Mouse (Mus musculus): ENCODE measurements around the gene Olfr782. TPM values are rescaled to one million over a fixed set of nuclear protein-coding genes. Genes with fewer than 3 reads are reported as not detected.

The Olfr782 gene
- polyA plus RNA-seq, 1 experiment from 2014 or later = not detected

Other genes with a start within 250 kb of the Olfr782 start
- not detected in 2 replicates for gene Olfr768, start 249.5 kb upstream of the Olfr782 start, polyA plus RNA-seq (2015; fragmentation: Nextera tagmentation; extraction: Ambion mirVana)
- not detected in 2 replicates for gene Olfr769, start 231.0 kb upstream of the Olfr782 start, polyA plus RNA-seq (2015; fragmentation: Nextera tagmentation; extraction: Ambion mirVana)
- gene Olfr770, start 209.9 kb upstream of the Olfr782 start, polyA plus RNA-seq (2015; fragmentation: Nextera tagmentation; extraction: Ambion mirVana) = not detected in 2 replicates
- gene Olfr771, start 184.1 kb upstream of the Olfr782 start, polyA plus RNA-seq (2015; fragmentation: Nextera tagmentation; extraction: Ambion mirVana) = not detected in 2 replicates
- not detected in 2 replicates for gene Olfr772, start 170.9 kb upstream of the Olfr782 start, polyA plus RNA-seq (2015; fragmentation: Nextera tagmentation; extraction: Ambion mirVana)
- gene Olfr773, start 161.4 kb upstream of the Olfr782 start, polyA plus RNA-seq (2015; fragmentation: Nextera tagmentation; extraction: Ambion mirVana) = not detected in 2 replicates
- not detected in 2 replicates for gene Olfr774, start 112.6 kb upstream of the Olfr782 start, polyA plus RNA-seq (2015; fragmentation: Nextera tagmentation; extraction: Ambion mirVana)
- not detected in 2 replicates for gene Olfr775, start 100.4 kb upstream of the Olfr782 start, polyA plus RNA-seq (2015; fragmentation: Nextera tagmentation; extraction: Ambion mirVana)
- not detected in 2 replicates for gene Olfr776, start 89.7 kb upstream of the Olfr782 start, polyA plus RNA-seq (2015; fragmentation: Nextera tagmentation; extraction: Ambion mirVana)
- gene Olfr777, start 77.4 kb upstream of the Olfr782 start, polyA plus RNA-seq (2015; fragmentation: Nextera tagmentation; extraction: Ambion mirVana) = not detected in 2 replicates
- not detected in 2 replicates for gene Olfr780, start 30.7 kb upstream of the Olfr782 start, polyA plus RNA-seq (2015; fragmentation: Nextera tagmentation; extraction: Ambion mirVana)
- gene Olfr781, start 20.0 kb upstream of the Olfr782 start, polyA plus RNA-seq (2015; fragmentation: Nextera tagmentation; extraction: Ambion mirVana) = not detected in 2 replicates
- 0.13 and 0.16 TPM in 2 replicates for gene Olfr784, start 35.2 kb downstream of the Olfr782 start, polyA plus RNA-seq (2015; fragmentation: Nextera tagmentation; extraction: Ambion mirVana)
- gene Olfr785, start 56.6 kb downstream of the Olfr782 start, polyA plus RNA-seq (2015; fragmentation: Nextera tagmentation; extraction: Ambion mirVana) = not detected in 2 replicates
- gene Olfr786, start 78.5 kb downstream of the Olfr782 start, polyA plus RNA-seq (2015; fragmentation: Nextera tagmentation; extraction: Ambion mirVana) = not detected in 2 replicates
- not detected in 2 replicates for gene Olfr787, start 113.0 kb downstream of the Olfr782 start, polyA plus RNA-seq (2015; fragmentation: Nextera tagmentation; extraction: Ambion mirVana)
- gene Olfr788, start 122.1 kb downstream of the Olfr782 start, polyA plus RNA-seq (2015; fragmentation: Nextera tagmentation; extraction: Ambion mirVana) = not detected in 2 replicates
- gene Olfr789, start 135.9 kb downstream of the Olfr782 start, polyA plus RNA-seq (2015; fragmentation: Nextera tagmentation; extraction: Ambion mirVana) = not detected in 2 replicates
- gene Olfr790, start 149.6 kb downstream of the Olfr782 start, polyA plus RNA-seq (2015; fragmentation: Nextera tagmentation; extraction: Ambion mirVana) = not detected in 2 replicates
- not detected in 2 replicates for gene Olfr791, start 172.9 kb downstream of the Olfr782 start, polyA plus RNA-seq (2015; fragmentation: Nextera tagmentation; extraction: Ambion mirVana)
- not detected in 2 replicates for gene Olfr792, start 190.3 kb downstream of the Olfr782 start, polyA plus RNA-seq (2015; fragmentation: Nextera tagmentation; extraction: Ambion mirVana)
- not detected in 2 replicates for gene Olfr794, start 218.8 kb downstream of the Olfr782 start, polyA plus RNA-seq (2015; fragmentation: Nextera tagmentation; extraction: Ambion mirVana)

All from hindbrain, embryonic 15.5 days (tissue).